Comparison of ENCODE assay signal across 9 mouse cellular contexts in the genomic region with DNA sequence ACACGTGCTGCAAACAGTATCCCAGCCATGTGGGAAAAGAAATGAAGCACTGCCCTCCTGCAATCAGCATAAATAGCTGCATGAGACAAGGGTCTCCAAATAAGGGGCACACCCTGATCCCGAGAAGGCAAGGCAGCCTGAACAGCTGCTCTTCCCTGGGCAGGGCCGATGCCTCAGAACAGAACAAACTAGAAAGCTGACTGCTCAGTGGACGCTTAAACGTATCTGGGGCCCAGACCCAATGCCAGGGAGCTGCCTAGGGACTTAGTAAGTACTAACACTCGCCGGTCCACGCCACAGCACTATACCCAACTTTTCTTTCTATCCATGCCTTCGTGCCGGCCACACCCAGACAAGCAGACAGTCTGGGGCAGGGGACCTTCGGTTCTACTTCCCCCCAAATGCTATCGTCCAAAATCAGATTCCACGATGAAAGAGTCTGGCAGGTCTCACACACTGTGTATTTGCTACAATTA. TPM values are rescaled to one million over a fixed set of nuclear protein-coding genes. Genes with fewer than 3 reads are reported as not detected.
DNase-seq lines count a peak whose midpoint lies in the region; ATAC-seq lines count a peak whose summit lies in the region.
"Had no signal": no experiment of that assay in that cellular context is flagged by ENCODE, and none has a peak within 500 bp of the region (broad histone marks: within the 10 kb centered on the region; RNA-seq: fewer than 3 reads in every experiment).

No protein-coding gene starts in this region.

- peaks cover 45% of the 10 kb centered on the region for H3K4me1 ChIP-seq in liver, embryonic 11.5 days (replicated peaks; ENCODE audit: control insufficient read depth, insufficient read depth, low read length)
- H3K4me1 ChIP-seq in embryonic facial prominence, embryonic 13.5 days = peaks cover 54% of the 10 kb centered on the region
- peaks cover 29% of the 10 kb centered on the region for H3K4me1 ChIP-seq in intestine, embryonic 14.5 days (replicated peaks; ENCODE audit: control insufficient read depth, insufficient read depth, low read length)
- peaks cover 43% of the 10 kb centered on the region for H3K4me1 ChIP-seq in neural tube, embryonic 12.5 days

- no peaks in the 10 kb centered on the region for H3K27me3 ChIP-seq in liver, embryonic 11.5 days (replicated peaks; ENCODE audit: control insufficient read depth, insufficient read depth, low read length)
- H3K27me3 ChIP-seq in embryonic facial prominence, embryonic 13.5 days = no peaks in the 10 kb centered on the region
- no peaks in the 10 kb centered on the region for H3K27me3 ChIP-seq in intestine, embryonic 14.5 days (replicated peaks; ENCODE audit: control insufficient read depth, insufficient read depth, low read length)
- no peaks in the 10 kb centered on the region for H3K27me3 ChIP-seq in neural tube, embryonic 12.5 days (replicated peaks)

- ATAC-seq in liver, embryonic 11.5 days (replicated peaks; ENCODE audit: low FRiP score) = no peak
- no peak for ATAC-seq in embryonic facial prominence, embryonic 13.5 days (ENCODE audit: insufficient number of reproducible peaks, insufficient read depth, low FRiP score, low TSS enrichment, low read depth)
- no peak for ATAC-seq in intestine, embryonic 14.5 days (replicated peaks; ENCODE audit: low FRiP score, low TSS enrichment, low read depth)
- ATAC-seq in neural tube, embryonic 12.5 days (ENCODE audit: low FRiP score, low read depth) = no peak
- ATAC-seq in granulocyte monocyte progenitor cell, adult 5-6 weeks (replicated peaks; ENCODE audit: poor library complexity, severe bottlenecking) = no peak

- H3K27ac ChIP-seq in liver, embryonic 11.5 days (ENCODE audit: low read depth, low read length) = peak overlapping the region; percentile 40; the same call in 1 of the 2 replicates
- H3K27ac ChIP-seq in embryonic facial prominence, embryonic 13.5 days = peak overlapping the region; percentile 14; the same call in 1 of the 2 replicates
- H3K27ac ChIP-seq in intestine, embryonic 14.5 days (ENCODE audit: low read depth) = peak overlapping the region; percentile 77
- H3K27ac ChIP-seq in neural tube, embryonic 12.5 days = no peak overlapping the region

- no peaks in the 10 kb centered on the region for H3K9me3 ChIP-seq in liver, embryonic 11.5 days (ENCODE audit: control insufficient read depth, low read length)
- H3K9me3 ChIP-seq in embryonic facial prominence, embryonic 13.5 days = no peaks in the 10 kb centered on the region
- no peaks in the 10 kb centered on the region for H3K9me3 ChIP-seq in intestine, embryonic 14.5 days (ENCODE audit: control insufficient read depth, low read length)
- H3K9me3 ChIP-seq in neural tube, embryonic 12.5 days = no peaks in the 10 kb centered on the region

- peaks cover 10% of the 10 kb centered on the region for H3K36me3 ChIP-seq in liver, embryonic 11.5 days (ENCODE audit: control insufficient read depth, insufficient read depth, low read length)
- peaks cover 18% of the 10 kb centered on the region for H3K36me3 ChIP-seq in embryonic facial prominence, embryonic 13.5 days
- H3K36me3 ChIP-seq in intestine, embryonic 14.5 days (ENCODE audit: control insufficient read depth, insufficient read depth, low read length) = peaks cover 25% of the 10 kb centered on the region
- peaks cover 9% of the 10 kb centered on the region for H3K36me3 ChIP-seq in neural tube, embryonic 12.5 days

- DNase-seq in liver, embryonic 11.5 days (ENCODE audit: low spot score) = no peak
- no peak for DNase-seq in liver
- no peak for DNase-seq in intestine, embryonic 14.5 days (ENCODE audit: low spot score)
- no peak for DNase-seq in adrenal gland, adult 18-20 months (ENCODE audit: low spot score in 2 of 2)
- no peak for DNase-seq in cerebellum, postnatal 25 days
- DNase-seq: layer of hippocampus, postnatal 36 days had no signal

- peak overlapping the region; percentile 99 for H3K4me3 ChIP-seq in liver, embryonic 11.5 days (ENCODE audit: low read depth, low read length)
- peak overlapping the region; percentile 85 for H3K4me3 ChIP-seq in embryonic facial prominence, embryonic 13.5 days
- peak overlapping the region; percentile 97 for H3K4me3 ChIP-seq in intestine, embryonic 14.5 days (ENCODE audit: low read depth, low read length)
- H3K4me3 ChIP-seq in neural tube, embryonic 12.5 days = no peak overlapping the region; the same call in 1 of the 2 replicates

- peak overlapping the region; percentile 41; the same call in 1 of the 2 replicates for H3K9ac ChIP-seq in liver, embryonic 11.5 days (ENCODE audit: low read depth, low read length)
- peak overlapping the region; percentile 97 for H3K9ac ChIP-seq in embryonic facial prominence, embryonic 13.5 days
- H3K9ac ChIP-seq in intestine, embryonic 14.5 days (ENCODE audit: low read length) = peak overlapping the region; percentile 97
- H3K9ac ChIP-seq in neural tube, embryonic 12.5 days = peak overlapping the region; percentile 97; the same call in 1 of the 2 replicates

- peak overlapping the region; percentile 94 for H3K4me2 ChIP-seq in liver, embryonic 11.5 days
- peak overlapping the region; percentile 79 for H3K4me2 ChIP-seq in embryonic facial prominence, embryonic 13.5 days
- H3K4me2 ChIP-seq in intestine, embryonic 14.5 days (ENCODE audit: low read length) = peak overlapping the region; percentile 66
- H3K4me2 ChIP-seq in neural tube, embryonic 12.5 days (replicated peaks) = peak overlapping the region; percentile 93

- 48% methylated on average over 13 of the region's 13 CpGs for WGBS in liver, embryonic 11.5 days
- WGBS in embryonic facial prominence, embryonic 13.5 days = 57% methylated on average over 13 of the region's 13 CpGs
- 50% methylated on average over 13 of the region's 13 CpGs for WGBS in intestine, embryonic 14.5 days
- WGBS in neural tube, embryonic 12.5 days = 77% methylated on average over 13 of the region's 13 CpGs

RNA-seq across cellular contexts. Expression of a gene that starts 2.8 kb away (rescaled TPM):
- 56.2 and 59.5 TPM in 2 replicates for polyA plus RNA-seq in liver, embryonic 11.5 days (2014; fragmentation: Nextera tagmentation; extraction: Ambion mirVana)
- polyA plus RNA-seq in embryonic facial prominence, embryonic 13.5 days (2015; fragmentation: Nextera tagmentation; extraction: Ambion mirVana) = 73.4 and 79.0 TPM in 2 replicates
- 70.5 and 71.6 TPM in 2 replicates for polyA plus RNA-seq in intestine, embryonic 14.5 days (2014; fragmentation: Nextera tagmentation; extraction: Ambion mirVana)
- 57.7 and 64.4 TPM in 2 replicates for polyA plus RNA-seq in neural tube, embryonic 12.5 days (2016; fragmentation: Nextera tagmentation; extraction: Ambion mirVana)
- 100 to 1,000 TPM; 173 to 221 TPM for total RNA-seq in adrenal gland, adult 18-20 months (2021)
- total RNA-seq in granulocyte monocyte progenitor cell, adult 5-6 weeks (2014; fragmentation: Nextera tagmentation) = 247 and 279 TPM in 2 replicates
- 290 and 318 TPM in 2 replicates for total RNA-seq in granulocyte monocyte progenitor cell, adult 5-6 weeks (2017)

RNA-seq across cellular contexts. Expression of a gene that starts 20.4 kb away (rescaled TPM):
- polyA plus RNA-seq in liver, embryonic 11.5 days (2014; fragmentation: Nextera tagmentation; extraction: Ambion mirVana) = 26.8 and 27.3 TPM in 2 replicates
- 43.5 and 44.4 TPM in 2 replicates for polyA plus RNA-seq in embryonic facial prominence, embryonic 13.5 days (2015; fragmentation: Nextera tagmentation; extraction: Ambion mirVana)
- 30.6 and 31.0 TPM in 2 replicates for polyA plus RNA-seq in intestine, embryonic 14.5 days (2014; fragmentation: Nextera tagmentation; extraction: Ambion mirVana)
- 60.4 and 61.2 TPM in 2 replicates for polyA plus RNA-seq in neural tube, embryonic 12.5 days (2016; fragmentation: Nextera tagmentation; extraction: Ambion mirVana)
- total RNA-seq in adrenal gland, adult 18-20 months (2021) = 10 to 100 TPM; 36.6 to 46.1 TPM
- total RNA-seq in granulocyte monocyte progenitor cell, adult 5-6 weeks (2014; fragmentation: Nextera tagmentation) = 12.5 and 16.4 TPM in 2 replicates
- total RNA-seq in granulocyte monocyte progenitor cell, adult 5-6 weeks (2017) = 8.1 and 10.3 TPM in 2 replicates

RNA-seq across cellular contexts. Expression of a gene that starts 36.0 kb away (rescaled TPM):
- polyA plus RNA-seq in liver, embryonic 11.5 days (2014; fragmentation: Nextera tagmentation; extraction: Ambion mirVana) = 35.5 and 37.4 TPM in 2 replicates
- 48.2 and 52.5 TPM in 2 replicates for polyA plus RNA-seq in embryonic facial prominence, embryonic 13.5 days (2015; fragmentation: Nextera tagmentation; extraction: Ambion mirVana)
- 53.3 and 57.3 TPM in 2 replicates for polyA plus RNA-seq in intestine, embryonic 14.5 days (2014; fragmentation: Nextera tagmentation; extraction: Ambion mirVana)
- polyA plus RNA-seq in neural tube, embryonic 12.5 days (2016; fragmentation: Nextera tagmentation; extraction: Ambion mirVana) = 45.1 and 47.9 TPM in 2 replicates
- 100 to 1,000 TPM; 211 to 251 TPM for total RNA-seq in adrenal gland, adult 18-20 months (2021)
- total RNA-seq in granulocyte monocyte progenitor cell, adult 5-6 weeks (2014; fragmentation: Nextera tagmentation) = 32.0 and 59.2 TPM in 2 replicates
- 24.3 and 27.6 TPM in 2 replicates for total RNA-seq in granulocyte monocyte progenitor cell, adult 5-6 weeks (2017)

RNA-seq across cellular contexts. Expression of a gene that starts 39.0 kb away (rescaled TPM):
- 0.89 and 1.4 TPM in 2 replicates for polyA plus RNA-seq in liver, embryonic 11.5 days (2014; fragmentation: Nextera tagmentation; extraction: Ambion mirVana)
- polyA plus RNA-seq in embryonic facial prominence, embryonic 13.5 days (2015; fragmentation: Nextera tagmentation; extraction: Ambion mirVana) = 1.3 and 2.0 TPM in 2 replicates
- 1.2 and 1.3 TPM in 2 replicates for polyA plus RNA-seq in intestine, embryonic 14.5 days (2014; fragmentation: Nextera tagmentation; extraction: Ambion mirVana)
- polyA plus RNA-seq in neural tube, embryonic 12.5 days (2016; fragmentation: Nextera tagmentation; extraction: Ambion mirVana) = 24.0 and 24.6 TPM in 2 replicates
- total RNA-seq in adrenal gland, adult 18-20 months (2021) = 10 to 100 TPM; 28.4 to 34.3 TPM
- not detected in 2 replicates for total RNA-seq in granulocyte monocyte progenitor cell, adult 5-6 weeks (2014; fragmentation: Nextera tagmentation)
- total RNA-seq in granulocyte monocyte progenitor cell, adult 5-6 weeks (2017) = not detected in 2 replicates

RNA-seq across cellular contexts. Expression of a gene that starts 57.1 kb away (rescaled TPM):
- polyA plus RNA-seq in liver, embryonic 11.5 days (2014; fragmentation: Nextera tagmentation; extraction: Ambion mirVana) = 19.5 and 25.1 TPM in 2 replicates
- 44.5 TPM in 2 replicates for polyA plus RNA-seq in embryonic facial prominence, embryonic 13.5 days (2015; fragmentation: Nextera tagmentation; extraction: Ambion mirVana)
- 42.4 and 46.5 TPM in 2 replicates for polyA plus RNA-seq in intestine, embryonic 14.5 days (2014; fragmentation: Nextera tagmentation; extraction: Ambion mirVana)
- polyA plus RNA-seq in neural tube, embryonic 12.5 days (2016; fragmentation: Nextera tagmentation; extraction: Ambion mirVana) = 27.1 and 32.7 TPM in 2 replicates
- total RNA-seq in adrenal gland, adult 18-20 months (2021) = not detected
- total RNA-seq in granulocyte monocyte progenitor cell, adult 5-6 weeks (2014; fragmentation: Nextera tagmentation) = not detected in 2 replicates
- total RNA-seq in granulocyte monocyte progenitor cell, adult 5-6 weeks (2017) = 0.26 TPM in 1 of 2 replicates, not detected in the other
- total RNA-seq: layer of hippocampus, postnatal 36 days had no signal

Comparison
In these comparisons a context has a peak if more than half of its experiments do, and no peak if none do; other contexts are left out.
1. H3K9ac ChIP-seq: peak in every context shown above with its lines; median percentile 97 in embryonic facial prominence, embryonic 13.5 days; 97 in intestine, embryonic 14.5 days; 97 in neural tube, embryonic 12.5 days; 41 in liver, embryonic 11.5 days.